Mouse (Mus musculus) adrenal gland (tissue): Measurements from ENCODE around the gene Cfap57.
"Not testable (repeated sequence)": the region's sequence is repeated elsewhere in the genome, so short reads cannot be mapped to it uniquely, and the experiment has no call there.

Source experiments
- intact Hi-C: fragments of 180-260 bp; cut with DNase I; formaldehyde crosslinking; loops from one replicate; pipeline ENCODE4 v1.15.1; 2025

Cfap57 gene

GRCm38 (mm10) chr4:118564926-118565279, 55.7 kb downstream of the Cfap57 start:
- intact Hi-C loops = loop anchor here (5.0 kb wide), 1 partner anchor 118 kb away; no protein-coding TSS in a partner anchor

DNA sequence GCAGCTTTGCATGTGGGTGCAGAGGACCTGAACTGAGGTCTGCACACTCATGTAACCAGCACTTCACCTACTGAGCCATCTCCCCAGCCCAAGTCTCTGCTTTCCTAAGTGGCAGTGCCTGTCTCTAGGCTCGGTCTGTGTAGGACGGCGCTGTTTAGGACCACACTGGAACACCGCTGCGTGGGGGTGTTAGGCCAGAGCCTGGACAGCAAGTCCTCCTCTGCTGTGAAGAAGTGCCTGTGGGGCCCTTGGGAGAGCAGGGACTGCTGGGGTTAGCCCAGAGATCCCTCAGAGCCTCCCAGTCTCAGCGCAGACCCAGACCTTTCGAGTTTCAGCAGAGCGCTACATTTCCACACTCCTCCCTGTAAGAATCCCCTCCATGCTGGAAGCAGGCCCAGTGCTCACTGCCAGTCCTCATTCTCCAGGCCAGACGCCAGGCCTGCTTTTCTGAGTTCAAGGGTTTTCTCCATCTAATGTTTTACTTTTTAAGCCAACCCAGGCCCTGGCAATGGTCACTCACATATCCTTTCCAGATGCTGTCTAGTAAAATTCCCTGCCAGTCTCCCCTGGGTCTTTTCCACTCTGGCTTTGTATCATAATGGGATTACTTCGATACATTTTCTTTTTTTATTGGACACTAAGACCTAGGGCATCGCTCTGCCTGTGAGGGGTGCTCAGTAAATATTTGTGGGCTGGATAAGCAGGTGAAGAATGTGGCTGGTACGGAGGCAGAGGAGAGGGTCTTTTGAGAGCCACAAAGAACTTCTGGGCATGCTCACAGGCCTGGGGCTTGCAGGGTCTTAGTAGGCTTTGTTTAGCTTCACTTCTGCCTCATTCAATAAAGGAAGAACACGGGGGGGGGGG, 56.3 kb downstream of the Cfap57 start:
- intact Hi-C loops = no loop called here

DNA sequence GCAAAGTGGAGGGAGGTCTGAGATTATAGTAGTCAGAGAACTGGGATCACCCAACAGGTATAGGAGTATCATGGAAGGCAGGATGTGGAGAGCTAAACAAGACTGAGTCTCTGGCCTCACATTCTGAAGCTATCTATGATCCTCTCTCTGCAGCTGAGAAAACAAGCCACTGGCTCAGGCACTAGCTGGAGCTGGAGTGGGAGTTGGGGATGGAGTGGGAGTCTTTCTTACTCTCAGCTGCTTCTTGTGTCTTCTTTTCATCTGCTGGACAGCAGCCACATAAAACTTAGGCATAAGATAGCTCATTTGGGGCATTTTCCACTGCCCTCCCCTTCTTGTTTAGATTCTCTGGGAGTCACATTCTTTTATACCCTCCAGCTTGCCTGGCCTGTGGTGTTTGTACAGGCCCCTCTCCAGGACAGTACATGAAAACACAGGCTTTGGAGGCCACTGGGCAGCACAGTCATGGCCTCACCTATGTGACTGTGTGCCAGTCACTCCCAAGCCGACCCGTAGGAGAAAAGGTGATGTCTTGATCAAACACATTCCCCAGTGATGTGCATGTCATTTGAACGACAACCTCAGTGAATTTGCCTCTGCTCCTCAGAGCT, 67.4 kb downstream of the Cfap57 start:
- intact Hi-C loops = no loop called here

DNA sequence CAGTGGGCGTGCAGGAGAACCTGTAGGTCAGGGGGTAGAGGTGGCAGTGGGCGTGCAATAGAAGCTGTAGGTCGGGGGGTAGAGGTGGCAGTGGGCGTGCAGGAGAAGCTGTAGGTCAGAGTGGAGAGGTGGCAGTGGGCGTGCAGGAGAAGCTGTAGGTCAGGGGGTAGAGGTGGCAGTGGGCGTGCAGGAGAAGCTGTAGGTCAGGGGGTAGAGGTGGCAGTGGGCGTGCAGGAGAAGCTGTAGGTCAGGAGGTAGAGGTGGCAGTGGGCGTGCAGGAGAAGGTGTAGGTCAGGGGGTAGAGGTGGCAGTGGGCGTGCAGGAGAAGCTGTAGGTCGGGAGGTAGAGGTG, 72.5 kb downstream of the Cfap57 start:
- intact Hi-C loops = not testable (repeated sequence)

GRCm38 (mm10) chr4:118547424-118548129, 73.0 kb downstream of the Cfap57 start:
- intact Hi-C loops = not testable (repeated sequence)

- intact Hi-C loops = no loop called here
Observed at GRCm38 (mm10) chr4:118544441-118545127, 76.0 kb downstream of the Cfap57 start.

DNA sequence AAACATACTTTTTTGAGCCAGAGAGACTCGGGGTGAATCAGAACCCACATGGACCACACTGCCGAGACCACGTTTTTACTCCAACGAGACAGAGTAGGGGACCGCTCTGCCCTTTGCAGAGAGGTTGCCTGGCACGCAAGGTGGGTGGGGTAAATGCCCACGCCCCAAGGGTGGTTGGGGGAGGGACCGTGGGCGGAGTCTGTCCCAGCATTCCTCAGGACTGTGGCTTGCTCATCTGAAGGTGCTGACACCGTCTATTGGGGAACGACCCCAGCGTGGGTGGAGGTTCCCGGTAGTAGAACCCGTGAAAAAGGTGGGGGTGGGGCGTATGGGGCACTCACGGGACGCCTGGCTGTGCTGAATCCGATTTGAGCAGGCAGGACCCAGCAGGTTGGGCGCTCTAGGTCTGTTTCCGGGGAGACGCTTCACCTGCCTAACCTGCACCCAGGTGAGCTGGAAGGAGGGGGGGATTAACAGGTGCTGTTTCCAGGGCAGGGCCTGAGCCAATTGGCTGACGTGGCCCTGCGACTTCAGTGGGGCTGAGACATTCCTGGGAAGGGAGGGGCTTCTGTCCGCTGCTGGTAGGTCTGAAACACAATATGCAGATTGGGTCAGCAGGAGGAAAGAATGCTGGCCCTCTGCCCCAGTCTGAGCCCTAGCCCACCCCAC, 76.9 kb downstream of the Cfap57 start, which contains the start of gene Tmem125:
Gene Tmem125 (minus strand): TSS at position 453 of the 669 bp plus-strand sequence.
- intact Hi-C loops = no loop called here

- intact Hi-C loops = no loop called here
Observed at GRCm38 (mm10) chr4:118543158-118543530, 77.4 kb downstream of the Cfap57 start.

DNA sequence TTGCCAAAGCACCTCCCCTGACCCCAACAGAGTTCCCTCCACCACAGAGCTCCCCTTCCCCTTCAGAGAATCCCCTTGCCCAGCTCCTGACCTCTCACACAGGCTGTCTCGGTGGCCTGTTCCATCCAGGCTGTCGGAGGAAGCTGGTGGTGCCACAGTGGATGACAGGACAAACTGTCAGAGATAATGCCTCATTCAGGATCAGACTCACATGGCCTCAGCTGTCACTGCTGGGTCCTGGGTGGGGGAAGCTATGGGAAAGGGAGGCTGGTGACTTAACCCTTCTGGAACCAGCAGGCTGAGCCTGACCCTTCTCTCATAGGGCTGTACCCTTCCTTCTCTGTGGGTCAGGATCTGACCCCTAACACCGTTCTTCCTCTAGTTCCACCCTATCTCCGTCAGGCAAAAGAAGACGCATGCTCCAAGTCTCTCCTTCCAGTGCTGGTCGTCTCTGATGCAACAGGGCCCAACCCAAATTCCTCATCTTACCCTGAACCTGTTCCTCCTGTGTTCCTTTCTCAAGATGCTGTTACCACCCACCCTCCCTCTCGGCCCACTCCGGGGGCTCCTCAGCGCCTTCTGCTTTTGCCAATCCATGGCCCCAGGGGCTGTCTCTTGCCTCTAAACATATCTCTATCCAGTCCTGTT, 77.9 kb downstream of the Cfap57 start:
- intact Hi-C loops = no loop called here

DNA sequence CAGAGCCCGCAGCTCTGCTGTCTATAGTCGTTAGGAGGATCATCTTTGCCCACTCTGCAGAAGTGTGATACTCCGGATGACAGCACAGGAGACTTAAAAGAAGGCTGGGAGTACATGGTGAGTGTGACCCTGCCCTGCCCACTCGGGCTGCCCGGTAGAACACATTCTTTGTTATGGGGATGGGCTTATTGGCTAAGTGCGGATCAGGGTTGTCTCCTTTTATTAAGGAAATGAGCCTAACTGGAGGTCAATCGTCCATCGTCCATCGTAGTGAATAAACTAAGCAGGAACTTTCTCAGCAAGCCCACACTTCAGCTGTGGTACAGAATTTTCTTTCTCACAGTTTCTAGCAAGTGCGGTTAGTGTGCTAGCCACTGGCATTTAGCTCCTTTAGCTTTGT, 80.7 kb downstream of the Cfap57 start:
- intact Hi-C loops = no loop called here

DNA sequence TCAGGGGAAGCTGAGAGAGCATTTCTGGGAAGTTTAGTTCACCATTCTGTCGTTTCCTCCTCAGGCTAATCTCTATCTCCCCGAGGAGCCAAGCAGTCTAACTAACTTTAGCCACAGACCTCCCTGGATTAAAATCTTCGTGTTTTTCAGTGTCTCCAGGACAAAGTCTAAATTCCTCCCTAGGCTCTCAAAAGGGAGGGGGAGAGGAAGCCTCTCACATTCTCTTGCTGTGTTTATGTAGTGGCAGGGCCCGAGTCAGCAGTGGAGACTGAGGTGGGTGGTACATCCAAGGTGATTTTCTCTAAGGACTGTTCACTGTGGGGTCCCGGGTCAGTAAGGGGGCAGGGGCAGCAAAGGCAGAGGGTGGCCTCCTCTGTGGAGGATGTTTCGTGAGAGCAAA, 82.8 kb downstream of the Cfap57 start:
- intact Hi-C loops = no loop called here

- intact Hi-C loops = no loop called here
Observed at GRCm38 (mm10) chr4:118535610-118536009, 85.0 kb downstream of the Cfap57 start.

- intact Hi-C loops = no loop called here
Observed at GRCm38 (mm10) chr4:118533605-118534004, 87.0 kb downstream of the Cfap57 start.

GRCm38 (mm10) chr4:118533156-118533555, 87.4 kb downstream of the Cfap57 start:
- intact Hi-C loops = no loop called here

- intact Hi-C loops = no loop called here
Observed at GRCm38 (mm10) chr4:118532663-118533062, 87.9 kb downstream of the Cfap57 start.

DNA sequence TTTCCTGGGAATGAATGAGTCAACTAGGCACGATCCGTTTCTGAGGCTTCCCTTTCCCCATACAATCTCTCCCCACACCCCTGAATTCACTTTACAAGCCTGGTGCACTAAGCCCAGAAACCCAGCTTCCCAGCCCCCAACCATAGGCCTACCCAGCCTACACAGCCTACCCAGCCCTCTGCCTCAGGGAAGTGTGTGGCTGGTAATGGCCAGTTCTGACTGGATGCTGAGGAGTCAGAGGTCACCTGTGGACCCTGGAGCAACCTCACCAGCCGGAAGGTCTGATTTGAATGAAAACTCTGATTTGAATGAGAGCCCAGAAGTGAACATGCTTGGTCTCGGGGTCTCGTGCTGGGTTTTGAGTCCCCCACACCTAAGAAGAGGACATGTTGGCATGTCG, 92.9 kb downstream of the Cfap57 start:
- intact Hi-C loops = no loop called here

- intact Hi-C loops = no loop called here
Observed at GRCm38 (mm10) chr4:118527335-118527681, 93.3 kb downstream of the Cfap57 start.

- intact Hi-C loops = no loop called here
Observed at GRCm38 (mm10) chr4:118526408-118527334, 93.9 kb downstream of the Cfap57 start, which contains the start of gene 2610528J11Rik. Gene 2610528J11Rik (plus strand): TSS chr4:118526999.

DNA sequence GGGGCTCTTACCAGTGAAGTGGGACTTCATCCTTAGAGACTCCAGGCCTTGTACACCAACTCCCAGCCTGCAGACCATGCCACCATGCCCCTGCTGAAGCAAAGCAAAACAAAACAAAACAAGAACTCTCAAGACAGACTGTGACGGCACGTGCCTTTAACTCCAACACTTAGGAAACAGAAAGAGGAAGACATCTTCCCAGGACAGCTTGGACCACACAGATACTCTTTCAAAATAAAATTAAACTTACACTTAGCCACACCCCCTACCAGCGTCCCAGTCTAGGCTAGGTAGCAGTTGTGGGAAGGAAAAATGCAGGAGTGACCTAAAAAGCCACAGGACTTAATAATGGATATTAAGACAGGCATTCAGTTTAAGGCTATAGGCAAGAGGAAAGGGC, 94.8 kb downstream of the Cfap57 start:
- intact Hi-C loops = no loop called here

DNA sequence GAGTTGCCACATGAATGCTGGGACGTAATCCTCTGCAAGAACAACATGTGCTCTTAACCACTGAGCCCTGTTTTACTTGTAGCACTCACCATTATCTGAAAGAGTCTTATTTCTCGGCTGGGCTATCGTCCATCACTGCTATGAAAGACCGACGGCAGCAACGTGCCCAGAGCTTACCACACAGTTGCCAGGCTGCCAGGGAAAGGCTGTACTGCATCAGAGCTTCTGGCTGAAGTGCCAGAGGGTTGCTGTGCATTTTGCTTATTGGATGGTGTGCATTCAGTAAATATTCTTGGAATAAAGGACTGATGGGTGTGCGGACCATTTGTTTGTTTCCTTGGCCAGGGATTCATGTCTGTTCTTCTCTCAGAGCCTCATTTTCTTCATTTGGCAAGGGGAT, 96.6 kb downstream of the Cfap57 start:
- intact Hi-C loops = no loop called here
